Mouse (Mus musculus) kidney, adult 11 months (tissue): ENCODE data around the gene Strc.

Experiments used
- DNase-seq: peaks from one replicate; pipeline ENCODE4 v3.0.0; 2022

Gene Strc

DNA sequence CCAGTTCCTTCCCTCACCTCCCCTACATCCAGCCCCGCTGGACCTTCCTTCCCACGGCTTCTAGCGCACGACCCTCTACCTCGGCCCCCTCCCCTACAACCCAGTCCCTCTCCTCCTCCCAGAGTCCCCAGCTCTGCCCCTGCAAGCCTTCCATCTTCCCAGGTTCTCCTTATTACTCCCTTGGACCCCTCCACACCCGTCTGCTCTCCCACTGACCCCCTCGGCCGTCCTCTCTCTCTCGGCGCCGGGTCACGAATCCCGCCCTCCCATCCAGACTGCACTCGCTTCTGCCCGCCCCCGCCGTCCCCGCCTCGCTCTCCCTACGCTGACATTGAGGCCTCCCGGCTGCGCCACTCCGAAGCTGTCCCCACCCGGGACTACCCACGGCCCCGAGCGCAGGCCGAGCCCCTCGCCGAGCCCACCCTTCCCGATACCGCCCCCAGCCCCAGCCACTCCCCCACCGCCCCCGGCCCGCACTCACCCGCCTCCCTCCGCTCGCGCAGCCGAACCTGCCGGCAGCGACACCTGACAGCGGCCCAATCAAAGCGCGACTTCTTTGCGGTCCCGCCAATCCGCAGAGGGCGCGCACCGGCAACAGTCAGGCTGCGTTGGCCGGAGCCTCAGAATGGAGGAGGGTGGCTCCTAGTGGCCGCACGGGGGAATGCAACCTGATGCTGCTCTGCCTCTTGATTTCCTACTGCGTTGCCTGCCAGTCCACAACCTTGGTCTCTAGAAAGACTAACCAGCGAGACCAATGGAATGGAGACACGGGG, 32.0 kb downstream of the Strc start, which contains the start of gene Ppip5k1:
Gene Ppip5k1 (minus strand): TSS at position 577 of the 773 bp plus-strand sequence.
- peak; percentile 97 for DNase-seq

DNA sequence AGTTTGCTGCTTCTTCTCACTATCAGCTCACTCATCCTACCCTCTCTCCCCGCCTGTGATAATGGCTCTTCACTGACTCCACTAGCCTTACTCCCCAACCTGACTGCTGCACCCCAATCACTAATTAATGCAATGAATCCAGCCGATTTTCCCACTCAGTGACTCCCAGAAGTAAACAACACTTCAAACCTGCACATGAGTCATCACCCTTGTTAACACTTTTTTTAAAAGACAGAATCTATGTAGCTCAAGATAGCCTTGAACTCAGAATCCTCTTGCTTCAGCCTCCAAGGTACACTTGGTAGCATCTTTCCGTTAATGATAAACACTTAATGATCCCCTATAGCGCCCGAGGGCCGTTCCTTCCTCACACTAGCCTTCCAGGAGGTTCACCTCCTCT, 32.6 kb downstream of the Strc start:
- no peak for DNase-seq

GRCm38 (mm10) chr2:121353156-121353555, 33.8 kb downstream of the Strc start:
- DNase-seq, result no peak

- DNase-seq, result no peak
Observed at GRCm38 (mm10) chr2:121339057-121339456, 47.9 kb downstream of the Strc start.

GRCm38 (mm10) chr2:121329492-121329891, 57.5 kb downstream of the Strc start:
- no peak for DNase-seq

GRCm38 (mm10) chr2:121323693-121324470, 63.1 kb downstream of the Strc start:
- peak; percentile 29 for DNase-seq

- no peak for DNase-seq
Observed at GRCm38 (mm10) chr2:121323041-121323440, 63.9 kb downstream of the Strc start.

- DNase-seq, result no peak
Observed at GRCm38 (mm10) chr2:121316278-121316677, 70.7 kb downstream of the Strc start.
